Mouse (Mus musculus) kidney, embryonic 14.5 days (tissue): ENCODE measurements around the gene Olfr898. TPM values are rescaled to one million over a fixed set of nuclear protein-coding genes. Genes with fewer than 3 reads are reported as not detected.

Experiments
- ATAC-seq: fragments of 200-750 bp; cut with Nextera tagmentation; 2 replicates; pipeline ENCODE4 v1.8.0; 2017; ENCODE audit warnings: moderate number of reproducible peaks, mild to moderate bottlenecking, moderate TSS enrichment, moderate library complexity; ENCODE audit not compliant: low FRiP score, low TSS enrichment
- H3K27ac ChIP-seq: fragments of 300-500 bp; sonication (generic); 2 replicates; pipeline ENCODE4 v1.5.1; 2014; ENCODE audit warnings: low read depth, mild to moderate bottlenecking, low read length, moderate library complexity, mixed read lengths
- H3K27me3 ChIP-seq: fragments of 300-500 bp; sonication (generic); 2 replicates; pipeline ENCODE4 v1.6.1; 2014; ENCODE audit warnings: mild to moderate bottlenecking, low read length; ENCODE audit not compliant: control insufficient read depth, insufficient read depth
- H3K36me3 ChIP-seq: fragments of 300-500 bp; sonication (generic); 2 replicates; pipeline ENCODE4 v1.6.1; 2014; ENCODE audit warnings: low read length, mixed read lengths; ENCODE audit not compliant: control insufficient read depth, insufficient read depth
- H3K4me1 ChIP-seq: fragments of 300-500 bp; sonication (generic); 2 replicates; pipeline ENCODE4 v1.6.1; 2014; ENCODE audit warnings: low read length, mixed read lengths; ENCODE audit not compliant: control insufficient read depth, insufficient read depth
- H3K4me2 ChIP-seq: fragments of 300-500 bp; sonication (generic); replicated peaks from 2 replicates; pipeline ENCODE4 v1.6.1; 2014; ENCODE audit warnings: low read depth, mild to moderate bottlenecking, low read length
- H3K4me3 ChIP-seq: fragments of 300-500 bp; sonication (generic); 2 replicates; pipeline ENCODE4 v1.5.1; 2014; ENCODE audit warnings: mild to moderate bottlenecking, low read length
- H3K9ac ChIP-seq: fragments of 300-500 bp; sonication (generic); 2 replicates; pipeline ENCODE4 v1.6.1; 2014; ENCODE audit warnings: low read depth, mild to moderate bottlenecking, low read length, moderate library complexity
- H3K9me3 ChIP-seq: fragments of 300-500 bp; sonication (generic); 2 replicates; pipeline ENCODE4 v1.6.1; 2016; ENCODE audit warnings: low read length; ENCODE audit not compliant: control insufficient read depth
- WGBS: fragments of 180-500 bp; shearing (Covaris S2); extraction: QIAGEN DNeasy Blood & Tissue Kit; methylation state at CpG from one replicate; pipeline ENCODE4 v1.1.7; 2014; 5-methylcytosine and 5-hydroxymethylcytosine counted together
- polyA plus RNA-seq: library from polyadenylated mRNA; unstranded; fragments of >200 nt; fragmentation: Nextera tagmentation; extraction: Ambion mirVana; gene quantifications from 2 replicates; pipeline ENCODE4 v1.2.1, GENCODE M21; 2014

Olfr898 gene
- polyA plus RNA-seq, result not detected in 2 replicates

- H3K9me3 ChIP-seq, result no peaks in the 10 kb centered on the region
- no peaks in the 10 kb centered on the region for H3K27me3 ChIP-seq
- 91% methylated on average over 4 of the region's 4 CpGs for WGBS
- no peaks in the 10 kb centered on the region for H3K36me3 ChIP-seq
- no peak within 1 kb of the TSS for H3K4me3 ChIP-seq
- no peak within 1 kb of the TSS for H3K27ac ChIP-seq
- no peaks in the 10 kb centered on the region for H3K4me1 ChIP-seq
- H3K9ac ChIP-seq, result no peak within 1 kb of the TSS
- H3K4me2 ChIP-seq, result no peak within 1 kb of the TSS
- ATAC-seq, result no peak
Measured at GRCm38 (mm10) chr9:38348111-38348510, at the start of gene Olfr898. Gene Olfr898, plus strand, starts transcription at chr9:38348411.

- Histone ChIP-seq H3K36me3 (no peaks in the 10 kb centered on the region), H3K4me1 (no peaks in the 10 kb centered on the region), H3K9me3 (no peaks in the 10 kb centered on the region), H3K4me3 (no peak within 1 kb of the TSS), H3K9ac (no peak within 1 kb of the TSS), H3K27me3 (no peaks in the 10 kb centered on the region), H3K27ac (no peak within 1 kb of the TSS), H3K4me2 (no peak within 1 kb of the TSS)
- ATAC-seq, result no peak
- WGBS, result 81% methylated on average over 3 of the region's 3 CpGs
Measured at GRCm38 (mm10) chr9:38328760-38329159, 19.5 kb upstream of the Olfr898 start, which contains the start of gene Olfr25. Gene Olfr25, plus strand, starts transcription at chr9:38329060.

GRCm38 (mm10) chr9:38366596-38366995, 18.4 kb downstream of the Olfr898 start, which contains the start of gene Olfr250:
Gene Olfr250, plus strand, starts transcription at chr9:38366896.
- WGBS, result 91% methylated on average over 2 of the region's 2 CpGs
- H3K27me3 ChIP-seq, result no peaks in the 10 kb centered on the region
- no peak within 1 kb of the TSS for H3K4me3 ChIP-seq
- H3K9ac ChIP-seq, result no peak within 1 kb of the TSS
- H3K36me3 ChIP-seq, result no peaks in the 10 kb centered on the region
- no peak for ATAC-seq
- H3K9me3 ChIP-seq, result no peaks in the 10 kb centered on the region
- H3K27ac ChIP-seq, result no peak within 1 kb of the TSS
- no peak within 1 kb of the TSS for H3K4me2 ChIP-seq
- H3K4me1 ChIP-seq, result no peaks in the 10 kb centered on the region

GRCm38 (mm10) chr9:38376786-38377185, 28.6 kb downstream of the Olfr898 start, which contains the start of gene Olfr251:
Gene Olfr251, plus strand, starts transcription at chr9:38377086.
- Histone ChIP-seq H3K9me3 (no peaks in the 10 kb centered on the region), H3K4me1 (no peaks in the 10 kb centered on the region), H3K27me3 (no peaks in the 10 kb centered on the region), H3K36me3 (no peaks in the 10 kb centered on the region), H3K4me3 (no peak within 1 kb of the TSS), H3K27ac (no peak within 1 kb of the TSS), H3K4me2 (no peak within 1 kb of the TSS), H3K9ac (no peak within 1 kb of the TSS)
- no peak for ATAC-seq
- 70% methylated on average over 2 of the region's 2 CpGs for WGBS

- no peak within 1 kb of the TSS for H3K9ac ChIP-seq
- WGBS, result 83% methylated on average over 1 of the region's 1 CpGs
- H3K27me3 ChIP-seq, result no peaks in the 10 kb centered on the region
- H3K4me2 ChIP-seq, result no peak within 1 kb of the TSS
- H3K4me3 ChIP-seq, result no peak within 1 kb of the TSS
- no peaks in the 10 kb centered on the region for H3K4me1 ChIP-seq
- no peak for ATAC-seq
- no peaks in the 10 kb centered on the region for H3K36me3 ChIP-seq
- H3K27ac ChIP-seq, result no peak within 1 kb of the TSS
- H3K9me3 ChIP-seq, result no peaks in the 10 kb centered on the region
Measured at GRCm38 (mm10) chr9:38401398-38401797, 53.2 kb downstream of the Olfr898 start, which contains the start of gene Olfr147. Gene Olfr147, plus strand, starts transcription at chr9:38401698.

Other genes starting within 250 kb of the Olfr898 start
- not detected in 2 replicates for gene Olfr888, start 240.3 kb upstream of the Olfr898 start, polyA plus RNA-seq
- 0.07 TPM in 1 of 2 replicates, not detected in the other for gene Olfr889, start 233.2 kb upstream of the Olfr898 start, polyA plus RNA-seq
- gene Olfr890, start 205.9 kb upstream of the Olfr898 start, polyA plus RNA-seq, result not detected in 2 replicates
- not detected in 2 replicates for gene Olfr891, start 167.6 kb upstream of the Olfr898 start, polyA plus RNA-seq
- gene Olfr893, start 140.0 kb upstream of the Olfr898 start, polyA plus RNA-seq, result not detected in 2 replicates
- gene Olfr894, start 130.4 kb upstream of the Olfr898 start, polyA plus RNA-seq, result not detected in 2 replicates
- not detected in 2 replicates for gene Olfr143, start 95.6 kb upstream of the Olfr898 start, polyA plus RNA-seq
- gene Olfr895, start 80.6 kb upstream of the Olfr898 start, polyA plus RNA-seq, result not detected in 2 replicates
- gene Olfr896-ps1, start 57.3 kb upstream of the Olfr898 start, polyA plus RNA-seq, result not detected in 2 replicates
- gene Olfr25, start 19.4 kb upstream of the Olfr898 start, polyA plus RNA-seq, result not detected in 2 replicates
- gene Olfr250, start 18.5 kb downstream of the Olfr898 start, polyA plus RNA-seq, result not detected in 2 replicates
- gene Olfr251, start 28.7 kb downstream of the Olfr898 start, polyA plus RNA-seq, result not detected in 2 replicates
- not detected in 2 replicates for gene Olfr147, start 53.3 kb downstream of the Olfr898 start, polyA plus RNA-seq
- not detected in 2 replicates for gene Olfr901, start 81.0 kb downstream of the Olfr898 start, polyA plus RNA-seq
- gene Olfr902, start 99.2 kb downstream of the Olfr898 start, polyA plus RNA-seq, result not detected in 2 replicates
- gene Olfr904, start 114.7 kb downstream of the Olfr898 start, polyA plus RNA-seq, result not detected in 2 replicates
- gene Olfr905, start 122.7 kb downstream of the Olfr898 start, polyA plus RNA-seq, result not detected in 2 replicates
- gene Olfr906, start 138.7 kb downstream of the Olfr898 start, polyA plus RNA-seq, result not detected in 2 replicates
- gene Olfr907, start 147.4 kb downstream of the Olfr898 start, polyA plus RNA-seq, result not detected in 2 replicates
- gene Olfr911-ps1, start 173.2 kb downstream of the Olfr898 start, polyA plus RNA-seq, result not detected in 2 replicates
- gene Olfr910, start 189.4 kb downstream of the Olfr898 start, polyA plus RNA-seq, result not detected in 2 replicates
- gene Olfr912, start 231.8 kb downstream of the Olfr898 start, polyA plus RNA-seq, result not detected in 2 replicates
- gene Olfr913, start 244.3 kb downstream of the Olfr898 start, polyA plus RNA-seq, result not detected in 2 replicates